Mouse (Mus musculus) olfactory bulb, adult 2 months (tissue): Measurements from ENCODE around the gene Ttl.

Source experiments
- CTCF ChIP-seq: fragments of 200-500 bp; IDR thresholded peaks from 2 replicates; pipeline ENCODE4 v1.5.1; 2012; ENCODE audit warnings: low read depth, mild to moderate bottlenecking, low read length, moderate library complexity; ENCODE audit not compliant: insufficient read depth
- POLR2A ChIP-seq: fragments of 200-500 bp; IDR thresholded peaks from 2 replicates; pipeline ENCODE4 v1.6.1; 2012; ENCODE audit warnings: mild to moderate bottlenecking, low read depth, low read length, moderate library complexity; ENCODE audit not compliant: insufficient read depth

DNA sequence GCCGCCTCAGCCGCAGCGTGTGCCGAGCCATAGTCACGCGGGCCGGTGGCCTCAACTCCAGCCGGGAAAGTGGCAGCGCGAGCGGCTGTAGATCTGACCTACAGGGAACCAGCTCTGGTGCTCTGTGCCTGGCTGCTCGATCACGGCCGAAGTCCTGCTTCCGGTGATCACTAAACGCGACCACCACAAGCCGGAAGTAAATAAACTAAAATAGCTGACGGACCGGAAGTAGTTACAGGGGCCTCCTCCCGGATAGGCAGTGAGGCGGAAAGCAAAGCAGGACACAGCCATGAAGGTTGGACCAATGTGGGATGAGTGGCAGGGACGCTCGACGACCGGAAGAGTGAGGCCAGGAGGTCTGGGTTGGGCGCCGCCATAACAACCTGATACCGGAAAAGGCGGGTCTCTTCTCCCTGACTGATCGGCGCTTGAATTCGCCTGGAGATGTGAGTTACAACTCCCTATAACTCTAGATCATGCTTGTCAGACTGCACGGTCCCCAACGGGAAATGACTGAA lies 63.7 kb downstream of the Ttl start, which contains the start of gene Chchd5:
- TF ChIP-seq CTCF (no peak), POLR2A (peak; percentile 83)
